Mouse (Mus musculus) CH12.LX (cell line): Measurements from ENCODE around the gene Slc9a9. TPM values are rescaled to one million over a fixed set of nuclear protein-coding genes. Genes with fewer than 3 reads are reported as not detected.
"Not testable (repeated sequence)": the region's sequence is repeated elsewhere in the genome, so short reads cannot be mapped to it uniquely, and the experiment has no call there.

Experiments used
- DNase-seq: peaks from one replicate; pipeline ENCODE4 v3.0.0-alpha.2; 2013; ENCODE audit errors: extremely low read depth
- H3K27ac ChIP-seq: 2 replicates; pipeline ENCODE4 v1.5.1; 2012; ENCODE audit warnings: low read depth, mild to moderate bottlenecking, control low read depth, moderate library complexity; ENCODE audit not compliant: insufficient read depth
- H3K27me3 ChIP-seq: replicated peaks from 2 replicates; pipeline ENCODE3; 2012; ENCODE audit warnings: inconsistent platforms
- H3K36me3 ChIP-seq, 2 experiments: replicated peaks in 1 of 2; 2 replicates each; pipeline versions ENCODE3 to v1.6.1; 2012; ENCODE audit warnings: inconsistent platforms in 1 of 2, low read length in 1 of 2, mild to moderate bottlenecking in 1 of 2, mixed read lengths in 1 of 2, moderate library complexity in 1 of 2; ENCODE audit not compliant: control insufficient read depth in 1 of 2, insufficient read depth in 1 of 2
- H3K4me1 ChIP-seq, 2 experiments: 2 replicates each; pipeline ENCODE4 v1.6.1; 2012; ENCODE audit warnings: inconsistent platforms in 1 of 2, moderate library complexity in 1 of 2; ENCODE audit not compliant: insufficient read depth in 2 of 2, control insufficient read depth in 1 of 2
- H3K4me2 ChIP-seq: 2 replicates; pipeline ENCODE4 v1.6.1; 2012; ENCODE audit warnings: low read depth, mild to moderate bottlenecking, control low read depth; ENCODE audit not compliant: poor library complexity, insufficient read depth, severe bottlenecking
- H3K4me3 ChIP-seq, 3 experiments: fragments of 150-350 bp in 1 of 3; sonication (generic) in 1 of 3; replicated peaks in 1 of 3; 2 replicates each; pipeline versions ENCODE3 to v1.5.1; 2011 to 2012; ENCODE audit warnings: low read depth in 2 of 3, low read length in 2 of 3, mild to moderate bottlenecking in 2 of 3, moderate library complexity in 2 of 3, control low read depth in 1 of 3, improper control_type of control experiment in 1 of 3, inconsistent platforms in 1 of 3, mixed read lengths in 1 of 3; ENCODE audit not compliant: poor library complexity in 1 of 3
- H3K79me2 ChIP-seq: replicated peaks from 2 replicates; pipeline ENCODE4 v1.6.1; 2012; ENCODE audit warnings: mild to moderate bottlenecking, moderate library complexity; ENCODE audit not compliant: control insufficient read depth, poor library complexity, insufficient read depth, severe bottlenecking; ENCODE audit errors: extremely low read depth
- H3K9ac ChIP-seq: 2 replicates; pipeline ENCODE4 v1.6.1; 2012; ENCODE audit warnings: low read depth, mild to moderate bottlenecking, control low read depth, moderate library complexity; ENCODE audit not compliant: insufficient read depth
- H3K9me3 ChIP-seq: replicated peaks from 2 replicates; pipeline ENCODE3; 2012; ENCODE audit warnings: low read length, inconsistent platforms, mixed read lengths
- CHD2 ChIP-seq: IDR thresholded peaks from 2 replicates; pipeline ENCODE4 v1.6.1; 2011; ENCODE audit warnings: low read length, improper control_type of control experiment
- CTCF ChIP-seq, 2 experiments: IDR thresholded peaks in 1 of 2; conservative IDR thresholded peaks in 1 of 2; 2 replicates each; pipeline ENCODE4 v1.5.1; 2011 to 2012; ENCODE audit warnings: low read depth in 2 of 2, low read length in 2 of 2, improper control_type of control experiment in 1 of 2, inconsistent platforms in 1 of 2, mild to moderate bottlenecking in 1 of 2, moderate library complexity in 1 of 2
- E2F4 ChIP-seq: IDR thresholded peaks from 2 replicates; pipeline ENCODE4 v1.6.1; 2011; ENCODE audit warnings: low read depth, low read length, improper control_type of control experiment; ENCODE audit not compliant: insufficient replicate concordance
- ELF1 ChIP-seq: IDR thresholded peaks from 2 replicates; pipeline ENCODE4 v1.6.1; 2014; ENCODE audit warnings: low read depth, mild to moderate bottlenecking, inconsistent platforms, low read length, improper control_type of control experiment
- ETS1 ChIP-seq: conservative IDR thresholded peaks from 2 replicates; pipeline ENCODE4 v1.6.1; 2012; ENCODE audit warnings: low read depth, mild to moderate bottlenecking, inconsistent platforms, low read length, improper control_type of control experiment, moderate library complexity
- GABPA ChIP-seq: IDR thresholded peaks from 2 replicates; pipeline ENCODE4 v1.6.1; 2012; ENCODE audit warnings: low read depth, low read length, improper control_type of control experiment, inconsistent platforms; ENCODE audit not compliant: insufficient replicate concordance
- JUN ChIP-seq: IDR thresholded peaks from 2 replicates; pipeline ENCODE4 v1.6.1; 2011; ENCODE audit warnings: low read depth, mild to moderate bottlenecking, low read length, improper control_type of control experiment, moderate library complexity; ENCODE audit not compliant: insufficient read depth
- MAFK ChIP-seq: IDR thresholded peaks from 2 replicates; pipeline ENCODE4 v1.6.1; 2011; ENCODE audit warnings: low read length, improper control_type of control experiment; ENCODE audit not compliant: insufficient replicate concordance
- MAX ChIP-seq: IDR thresholded peaks from 2 replicates; pipeline ENCODE4 v1.6.1; 2011; ENCODE audit warnings: low read length, improper control_type of control experiment
- MEF2A ChIP-seq: IDR thresholded peaks from 2 replicates; pipeline ENCODE4 v1.6.1; 2014; ENCODE audit warnings: low read depth, mild to moderate bottlenecking, inconsistent platforms, low read length, improper control_type of control experiment, borderline replicate concordance
- MXI1 ChIP-seq: IDR thresholded peaks from 2 replicates; pipeline ENCODE4 v1.6.1; 2011; ENCODE audit warnings: mild to moderate bottlenecking, low read depth, low read length, improper control_type of control experiment
- NRF1 ChIP-seq: IDR thresholded peaks from 2 replicates; pipeline ENCODE4 v1.6.1; 2014; ENCODE audit warnings: low read depth, mild to moderate bottlenecking, inconsistent platforms, low read length, improper control_type of control experiment, moderate library complexity
- RAD21 ChIP-seq: IDR thresholded peaks from 2 replicates; pipeline ENCODE4 v1.6.1; 2011; ENCODE audit warnings: low read depth, mild to moderate bottlenecking, low read length, improper control_type of control experiment, moderate library complexity
- RCOR1 ChIP-seq: conservative IDR thresholded peaks from 2 replicates; pipeline ENCODE4 v1.6.1; 2012; ENCODE audit warnings: low read depth, mild to moderate bottlenecking, inconsistent platforms, low read length, improper control_type of control experiment
- SMC3 ChIP-seq: IDR thresholded peaks from 2 replicates; pipeline ENCODE4 v1.6.1; 2011; ENCODE audit warnings: low read depth, low read length, improper control_type of control experiment
- TCF12 ChIP-seq: IDR thresholded peaks from 2 replicates; pipeline ENCODE4 v1.6.1; 2014; ENCODE audit warnings: low read depth, mild to moderate bottlenecking, inconsistent platforms, low read length, improper control_type of control experiment
- USF1 ChIP-seq: IDR thresholded peaks from 2 replicates; pipeline ENCODE4 v1.6.1; 2014; ENCODE audit warnings: low read depth, mild to moderate bottlenecking, inconsistent platforms, low read length, improper control_type of control experiment
- USF2 ChIP-seq: conservative IDR thresholded peaks from 2 replicates; pipeline ENCODE4 v1.6.1; 2011; ENCODE audit warnings: low read depth, low read length, improper control_type of control experiment
- ZC3H11A ChIP-seq: IDR thresholded peaks from 2 replicates; pipeline ENCODE4 v1.6.1; 2012; ENCODE audit warnings: low read depth, mild to moderate bottlenecking, inconsistent platforms, low read length, improper control_type of control experiment
- ZKSCAN1 ChIP-seq: IDR thresholded peaks from 2 replicates; pipeline ENCODE4 v1.6.1; 2012; ENCODE audit warnings: low read depth, inconsistent platforms, low read length, improper control_type of control experiment, borderline replicate concordance
- ZMIZ1 ChIP-seq: IDR thresholded peaks from 2 replicates; pipeline ENCODE4 v1.6.1; 2012; ENCODE audit warnings: low read depth, mild to moderate bottlenecking, inconsistent platforms, low read length, improper control_type of control experiment
- dilution Hi-C: fragments of 300-500 bp; cut with MboI; formaldehyde crosslinking; loops from 2 replicates; pipeline ENCODE4 v1.14.3; 2020; ENCODE audit warnings: low sequenced_read_pairs; ENCODE audit not compliant: extremely low pct_unique_long_range_greater_than_20kb, extremely low pct_ligation_motif_present
- in situ Hi-C: fragments of 300-500 bp; cut with MboI; formaldehyde crosslinking; loops from 3 replicates; pipeline ENCODE4 v1.14.3; 2019; ENCODE audit warnings: low sequenced_read_pairs, low pct_ligation_motif_present, low pct_unique_long_range_greater_than_20kb, mixed read lengths
- polyA plus RNA-seq: library from polyadenylated mRNA; unstranded; fragments of >175 nt; gene quantifications from 2 replicates; pipeline ENCODE4 v1.2.1, GENCODE M21; 2012; ENCODE audit warnings: low read depth; ENCODE audit not compliant: insufficient read length
- total RNA-seq, 2 experiments: library from RNA; depleted of rRNA; stranded (reverse); fragments of 300-350 nt in 1 of 2; fragments of >200 nt in 1 of 2; gene quantifications; 2 replicates each; pipeline ENCODE4 v1.2.3; 2012 to 2014

Gene Slc9a9
- total and polyA plus RNA-seq, 3 experiments: not detected

DNA sequence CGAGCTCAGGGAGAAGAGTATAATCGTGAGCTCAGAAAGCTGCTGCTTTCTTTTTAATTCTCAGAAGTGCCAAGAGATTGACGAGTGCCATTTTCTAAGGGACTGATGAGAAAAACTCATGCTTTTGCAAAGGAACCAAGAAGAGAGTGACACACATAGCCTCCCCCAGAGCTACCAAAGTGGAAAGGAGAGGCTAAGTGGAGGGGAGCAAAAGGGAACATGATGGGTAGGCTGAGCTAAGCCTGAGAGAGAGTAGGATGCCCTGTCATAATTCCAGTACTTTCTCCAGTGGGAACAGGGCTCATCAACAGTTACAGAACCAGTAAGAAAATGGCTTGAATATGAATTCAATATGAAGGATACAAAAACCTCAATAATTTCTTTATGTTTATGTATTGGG, 40.8 kb upstream of the Slc9a9 start:
- no peak overlapping the region for H3K4me2 ChIP-seq
- TF ChIP-seq GABPA (no peak), MAFK (no peak)
- dilution Hi-C loops (no loop called here), in situ Hi-C loops (no loop called here)
- no peak overlapping the region for H3K9ac ChIP-seq
- no peaks in the 10 kb centered on the region for H3K36me3 ChIP-seq
- H3K79me2 ChIP-seq: no peaks in the 10 kb centered on the region
- H3K4me1 ChIP-seq: no peaks in the 10 kb centered on the region
- H3K27ac ChIP-seq: no peak overlapping the region
- peaks cover 73% of the 10 kb centered on the region for H3K9me3 ChIP-seq
- no peaks in the 10 kb centered on the region for H3K27me3 ChIP-seq
- DNase-seq: no peak
- H3K4me3 ChIP-seq: no peak overlapping the region

DNA sequence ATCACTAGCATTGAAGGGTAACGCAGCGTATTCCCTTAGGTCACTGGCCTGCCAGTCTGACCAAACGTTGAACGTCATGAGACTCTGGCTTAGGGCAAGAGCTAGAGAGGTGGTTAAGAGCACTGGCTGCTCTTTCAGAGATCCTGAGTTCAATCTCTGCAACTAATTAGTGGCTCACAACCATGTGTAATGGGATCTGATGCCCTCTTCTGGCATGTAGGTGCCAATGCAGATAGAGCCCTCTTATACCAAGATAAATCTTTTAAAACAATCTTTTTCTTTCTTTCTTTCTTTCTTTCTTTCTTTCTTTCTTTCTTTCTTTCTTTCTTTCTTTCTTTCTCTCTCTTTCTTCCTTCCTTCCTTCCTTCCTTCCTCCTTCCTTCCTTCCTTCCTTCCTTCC, 35.4 kb upstream of the Slc9a9 start:
- H3K27ac ChIP-seq, H3K36me3 ChIP-seq, H3K4me1 ChIP-seq, H3K9ac ChIP-seq, dilution Hi-C loops, DNase-seq, in situ Hi-C loops, H3K4me2 ChIP-seq, H3K27me3 ChIP-seq, H3K79me2 ChIP-seq, H3K4me3 ChIP-seq: not testable (repeated sequence)
- peaks cover 46% of the 10 kb centered on the region for H3K9me3 ChIP-seq

DNA sequence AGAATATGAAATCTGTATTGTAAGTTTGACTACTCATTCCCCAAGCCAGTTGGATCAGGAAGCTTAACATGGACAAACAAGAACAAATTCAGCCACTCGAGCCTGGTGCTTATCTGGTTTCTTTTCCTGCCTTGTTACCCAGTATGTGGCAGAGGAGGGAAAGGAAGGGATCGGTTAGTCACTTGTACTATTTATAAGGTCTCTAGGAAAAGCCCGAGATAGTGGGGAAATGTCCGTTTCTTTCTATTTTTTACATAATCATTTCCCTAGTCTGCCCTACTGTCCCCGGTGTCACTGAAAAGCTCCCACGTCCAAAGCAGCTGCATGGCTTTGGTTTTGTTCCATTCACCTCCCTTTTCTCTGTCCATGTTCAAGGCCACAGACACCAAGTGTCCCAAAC, 24.1 kb upstream of the Slc9a9 start:
- Histone ChIP-seq H3K27ac (no peak overlapping the region), H3K9me3 (peaks cover 59% of the 10 kb centered on the region), H3K4me2 (no peak overlapping the region), H3K79me2 (no peaks in the 10 kb centered on the region), H3K9ac (no peak overlapping the region), H3K4me1 (no peaks in the 10 kb centered on the region), H3K27me3 (no peaks in the 10 kb centered on the region), H3K4me3 (no peak overlapping the region), H3K36me3 (no peaks in the 10 kb centered on the region)
- in situ Hi-C loops: no loop called here
- no peak for DNase-seq
- dilution Hi-C loops: no loop called here
- TF ChIP-seq CTCF (conservative IDR thresholded peaks at IDR 0.05 in 1 of 2, IDR thresholded peaks at IDR 0.05 in 1 of 2; ENCODE audit: low read depth in 2 of 2, low read length in 2 of 2) (no peak), E2F4 (no peak), TCF12 (no peak), NRF1 (no peak), RCOR1 (no peak), ZMIZ1 (no peak), ZC3H11A (no peak), USF2 (no peak), MXI1 (no peak), MAX (no peak), RAD21 (no peak), MEF2A (no peak), SMC3 (no peak), USF1 (no peak), ETS1 (no peak), ZKSCAN1 (no peak), ELF1 (no peak), MAFK (no peak), JUN (no peak), CHD2 (no peak)
- TF ChIP-seq, all 38 proteins: peak for 0
